Mouse (Mus musculus): ENCODE measurements at regions not wholly inside any gene's neighbourhood (a gene's known extent, or its start where the extent isn't known, plus 50 kb on each side); places are given as distances from the start of the nearest gene placed in this dataset.

- Histone ChIP-seq H3K9ac (ENCODE audit: low read depth, low read length) (no peak overlapping the region), H3K36me3 (ENCODE audit: control insufficient read depth, insufficient read depth, low read length) (no peaks in the 10 kb centered on the region), H3K27ac (ENCODE audit: low read length) (no peak overlapping the region), H3K9me3 (replicated peaks; ENCODE audit: control insufficient read depth, low read length, poor library complexity, severe bottlenecking) (no peaks in the 10 kb centered on the region), H3K4me2 (ENCODE audit: low read length) (no peak overlapping the region), H3K4me3 (ENCODE audit: low read depth, low read length) (no peak overlapping the region), H3K27me3 (ENCODE audit: control insufficient read depth, insufficient read depth, low read depth, low read length) (no peaks in the 10 kb centered on the region), H3K4me1 (ENCODE audit: control insufficient read depth, insufficient read depth, low read length) (peaks cover 8% of the 10 kb centered on the region)
- no peak for ATAC-seq
- WGBS, result 54% methylated on average over 3 of the region's 3 CpGs
Measured at GRCm38 (mm10) chr10:8136662-8137061, 180.6 kb upstream of the Tab2 start.

- ATAC-seq, result no peak
- peaks cover 17% of the 10 kb centered on the region for H3K4me1 ChIP-seq (ENCODE audit: control insufficient read depth, insufficient read depth, low read length)
- H3K4me3 ChIP-seq (ENCODE audit: low read depth, low read length), result no peak overlapping the region
- no peak overlapping the region for H3K27ac ChIP-seq (ENCODE audit: low read length)
- WGBS, result 80% methylated on average over 6 of the region's 7 CpGs
- H3K9me3 ChIP-seq (replicated peaks; ENCODE audit: control insufficient read depth, low read length, poor library complexity, severe bottlenecking), result no peaks in the 10 kb centered on the region
- no peaks in the 10 kb centered on the region for H3K27me3 ChIP-seq (ENCODE audit: control insufficient read depth, insufficient read depth, low read depth, low read length)
- no peak overlapping the region for H3K9ac ChIP-seq (ENCODE audit: low read depth, low read length)
- no peaks in the 10 kb centered on the region for H3K36me3 ChIP-seq (ENCODE audit: control insufficient read depth, insufficient read depth, low read length)
- H3K4me2 ChIP-seq (ENCODE audit: low read length), result no peak overlapping the region
Measured at GRCm38 (mm10) chr10:8135272-8135671, 179.2 kb upstream of the Tab2 start.

- no peak for ATAC-seq
- no peaks in the 10 kb centered on the region for H3K27me3 ChIP-seq (ENCODE audit: control insufficient read depth, insufficient read depth, low read depth, low read length)
- WGBS, result 100% methylated on average over 1 of the region's 1 CpGs
Measured at GRCm38 (mm10) chr10:8134398-8134797, 178.4 kb upstream of the Tab2 start.

GRCm38 (mm10) chr10:8133451-8133952 is 177.5 kb upstream of the Tab2 start:
- Histone ChIP-seq H3K4me2 (ENCODE audit: low read length) (peak overlapping the region; percentile 32), H3K4me3 (ENCODE audit: low read depth, low read length) (no peak overlapping the region), H3K27ac (ENCODE audit: low read length) (peak overlapping the region; percentile 55), H3K27me3 (ENCODE audit: control insufficient read depth, insufficient read depth, low read depth, low read length) (no peaks in the 10 kb centered on the region), H3K9me3 (replicated peaks; ENCODE audit: control insufficient read depth, low read length, poor library complexity, severe bottlenecking) (no peaks in the 10 kb centered on the region), H3K36me3 (ENCODE audit: control insufficient read depth, insufficient read depth, low read length) (no peaks in the 10 kb centered on the region), H3K9ac (ENCODE audit: low read depth, low read length) (no peak overlapping the region), H3K4me1 (ENCODE audit: control insufficient read depth, insufficient read depth, low read length) (peaks cover 17% of the 10 kb centered on the region)
- WGBS, result 13% methylated on average over 13 of the region's 13 CpGs
- ATAC-seq, result peak; percentile 87

More at GRCm38 (mm10) chr10:8134398-8134797, 178.4 kb upstream of the Tab2 start:
- H3K4me1 ChIP-seq (ENCODE audit: control insufficient read depth, insufficient read depth, low read length), result peaks cover 17% of the 10 kb centered on the region
- no peaks in the 10 kb centered on the region for H3K36me3 ChIP-seq (ENCODE audit: control insufficient read depth, insufficient read depth, low read length)
- no peak overlapping the region for H3K4me3 ChIP-seq (ENCODE audit: low read depth, low read length)
- H3K4me2 ChIP-seq (ENCODE audit: low read length), result no peak overlapping the region
- no peak overlapping the region for H3K9ac ChIP-seq (ENCODE audit: low read depth, low read length)
- H3K9me3 ChIP-seq (replicated peaks; ENCODE audit: control insufficient read depth, low read length, poor library complexity, severe bottlenecking), result no peaks in the 10 kb centered on the region
- no peak overlapping the region for H3K27ac ChIP-seq (ENCODE audit: low read length)

GRCm38 (mm10) chr10:8132795-8133194 is 176.8 kb upstream of the Tab2 start:
- ATAC-seq, result no peak
- Histone ChIP-seq H3K36me3 (ENCODE audit: control insufficient read depth, insufficient read depth, low read length) (no peaks in the 10 kb centered on the region), H3K9ac (ENCODE audit: low read depth, low read length) (no peak overlapping the region), H3K27me3 (ENCODE audit: control insufficient read depth, insufficient read depth, low read depth, low read length) (no peaks in the 10 kb centered on the region), H3K4me2 (ENCODE audit: low read length) (no peak overlapping the region), H3K4me3 (ENCODE audit: low read depth, low read length) (no peak overlapping the region), H3K9me3 (replicated peaks; ENCODE audit: control insufficient read depth, low read length, poor library complexity, severe bottlenecking) (no peaks in the 10 kb centered on the region), H3K4me1 (ENCODE audit: control insufficient read depth, insufficient read depth, low read length) (peaks cover 17% of the 10 kb centered on the region), H3K27ac (ENCODE audit: low read length) (peak overlapping the region; percentile 55)
- WGBS, result 39% methylated on average over 2 of the region's 2 CpGs

- peak overlapping the region; percentile 29; the same call in 1 of the 2 replicates for H3K27ac ChIP-seq (ENCODE audit: low read length)
- WGBS, result 42% methylated on average over 18 of the region's 18 CpGs
- H3K9ac ChIP-seq (ENCODE audit: low read depth, low read length), result no peak overlapping the region
- ATAC-seq, result 0 out of 2 replicates have a peak, but pooled peaks have one; percentile 26
- peaks cover 17% of the 10 kb centered on the region for H3K4me1 ChIP-seq (ENCODE audit: control insufficient read depth, insufficient read depth, low read length)
- no peaks in the 10 kb centered on the region for H3K36me3 ChIP-seq (ENCODE audit: control insufficient read depth, insufficient read depth, low read length)
- H3K4me3 ChIP-seq (ENCODE audit: low read depth, low read length), result no peak overlapping the region
- no peaks in the 10 kb centered on the region for H3K9me3 ChIP-seq (replicated peaks; ENCODE audit: control insufficient read depth, low read length, poor library complexity, severe bottlenecking)
- no peaks in the 10 kb centered on the region for H3K27me3 ChIP-seq (ENCODE audit: control insufficient read depth, insufficient read depth, low read depth, low read length)
- H3K4me2 ChIP-seq (ENCODE audit: low read length), result peak overlapping the region; percentile 8
Measured at GRCm38 (mm10) chr10:8130472-8131241, 174.6 kb upstream of the Tab2 start.

GRCm38 (mm10) chr10:8130057-8130456 is 174.0 kb upstream of the Tab2 start:
- Histone ChIP-seq H3K27me3 (ENCODE audit: control insufficient read depth, insufficient read depth, low read depth, low read length) (no peaks in the 10 kb centered on the region), H3K4me2 (ENCODE audit: low read length) (peak overlapping the region; percentile 8; the same call in 1 of the 2 replicates), H3K36me3 (ENCODE audit: control insufficient read depth, insufficient read depth, low read length) (no peaks in the 10 kb centered on the region), H3K9me3 (replicated peaks; ENCODE audit: control insufficient read depth, low read length, poor library complexity, severe bottlenecking) (no peaks in the 10 kb centered on the region), H3K4me3 (ENCODE audit: low read depth, low read length) (no peak overlapping the region), H3K9ac (ENCODE audit: low read depth, low read length) (no peak overlapping the region), H3K4me1 (ENCODE audit: control insufficient read depth, insufficient read depth, low read length) (peaks cover 17% of the 10 kb centered on the region), H3K27ac (ENCODE audit: low read length) (no peak overlapping the region)
- 74% methylated on average over 8 of the region's 8 CpGs for WGBS
- no peak for ATAC-seq

- H3K4me3 ChIP-seq (ENCODE audit: low read depth, low read length), result no peak overlapping the region
- no peak overlapping the region for H3K27ac ChIP-seq (ENCODE audit: low read length)
- H3K9me3 ChIP-seq (replicated peaks; ENCODE audit: control insufficient read depth, low read length, poor library complexity, severe bottlenecking), result no peaks in the 10 kb centered on the region
- no peaks in the 10 kb centered on the region for H3K4me1 ChIP-seq (ENCODE audit: control insufficient read depth, insufficient read depth, low read length)
- no peaks in the 10 kb centered on the region for H3K27me3 ChIP-seq (ENCODE audit: control insufficient read depth, insufficient read depth, low read depth, low read length)
- no peaks in the 10 kb centered on the region for H3K36me3 ChIP-seq (ENCODE audit: control insufficient read depth, insufficient read depth, low read length)
- no peak overlapping the region for H3K4me2 ChIP-seq (ENCODE audit: low read length)
- WGBS, result 94% methylated on average over 1 of the region's 1 CpGs
- H3K9ac ChIP-seq (ENCODE audit: low read depth, low read length), result no peak overlapping the region
- no peak for ATAC-seq
Measured at GRCm38 (mm10) chr10:8124124-8124523, 168.1 kb upstream of the Tab2 start.

- Histone ChIP-seq H3K27ac (ENCODE audit: low read length) (no peak overlapping the region), H3K9me3 (replicated peaks; ENCODE audit: control insufficient read depth, low read length, poor library complexity, severe bottlenecking) (no peaks in the 10 kb centered on the region), H3K4me3 (ENCODE audit: low read depth, low read length) (no peak overlapping the region), H3K4me1 (ENCODE audit: control insufficient read depth, insufficient read depth, low read length) (no peaks in the 10 kb centered on the region), H3K27me3 (ENCODE audit: control insufficient read depth, insufficient read depth, low read depth, low read length) (no peaks in the 10 kb centered on the region), H3K4me2 (ENCODE audit: low read length) (no peak overlapping the region), H3K9ac (ENCODE audit: low read depth, low read length) (no peak overlapping the region), H3K36me3 (ENCODE audit: control insufficient read depth, insufficient read depth, low read length) (no peaks in the 10 kb centered on the region)
- WGBS, result 66% methylated on average over 4 of the region's 4 CpGs
- ATAC-seq, result no peak
Measured at GRCm38 (mm10) chr10:8121895-8122294, 165.9 kb upstream of the Tab2 start.

Measured in midbrain, embryonic 16.5 days (tissue).